Mouse (Mus musculus): Measurements from ENCODE around the gene Vps53.

GRCm38 (mm10) chr11:76015251-76015650 is 164.2 kb downstream of the Vps53 start:
- TF ChIP-seq CTCF (IDR thresholded peaks at IDR 0.05; ENCODE audit: insufficient read depth, low read length) (no peak), POLR2A (IDR thresholded peaks at IDR 0.05; ENCODE audit: borderline replicate concordance, extremely low read depth, low read depth, low read length) (no peak)

Measured in lung, adult 2 months (tissue).